Mouse (Mus musculus): ENCODE data around the gene Tctn1.
A peak's percentile ranks its signal among the peaks of the same experiment; 100 is the strongest.

Tctn1 gene

DNA sequence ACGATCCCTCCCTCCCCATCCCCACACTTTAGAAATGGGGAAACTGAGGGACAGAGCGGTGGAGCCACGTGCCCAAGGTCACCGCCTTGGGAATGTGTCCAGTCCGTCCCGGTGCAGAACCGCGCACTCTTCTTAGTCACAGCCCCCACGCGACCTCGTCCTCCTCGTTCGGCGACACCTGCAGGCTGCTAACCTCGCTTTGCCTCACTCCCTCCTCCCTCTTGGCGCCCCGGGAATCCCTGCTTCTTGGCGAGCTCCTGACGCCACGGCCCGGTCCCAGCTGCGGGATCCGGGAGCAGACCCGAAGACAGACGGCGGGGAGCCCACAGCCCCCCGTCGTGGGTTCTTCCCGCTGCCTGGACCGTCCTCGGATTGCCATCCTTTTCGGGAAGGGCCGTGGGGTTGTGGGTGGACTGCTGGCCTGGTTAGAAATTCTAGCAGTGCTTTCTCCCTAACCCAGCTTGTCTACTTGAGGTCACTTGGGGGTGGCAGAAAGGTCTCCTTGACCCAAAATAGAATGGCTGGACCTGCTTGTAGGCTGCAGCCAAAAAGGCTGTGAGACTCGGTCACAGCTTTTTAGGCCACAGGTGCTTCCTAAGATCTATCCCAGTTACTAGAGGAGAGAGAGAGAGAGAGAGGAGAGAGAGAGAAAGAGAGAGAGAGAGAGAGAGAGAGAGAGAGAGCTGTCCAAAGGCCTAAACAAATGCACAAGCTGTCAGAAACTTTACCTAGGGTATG is 20.9 kb upstream of the Tctn1 start:
- peak; percentile 30 to 48 for DNase-seq

DNA sequence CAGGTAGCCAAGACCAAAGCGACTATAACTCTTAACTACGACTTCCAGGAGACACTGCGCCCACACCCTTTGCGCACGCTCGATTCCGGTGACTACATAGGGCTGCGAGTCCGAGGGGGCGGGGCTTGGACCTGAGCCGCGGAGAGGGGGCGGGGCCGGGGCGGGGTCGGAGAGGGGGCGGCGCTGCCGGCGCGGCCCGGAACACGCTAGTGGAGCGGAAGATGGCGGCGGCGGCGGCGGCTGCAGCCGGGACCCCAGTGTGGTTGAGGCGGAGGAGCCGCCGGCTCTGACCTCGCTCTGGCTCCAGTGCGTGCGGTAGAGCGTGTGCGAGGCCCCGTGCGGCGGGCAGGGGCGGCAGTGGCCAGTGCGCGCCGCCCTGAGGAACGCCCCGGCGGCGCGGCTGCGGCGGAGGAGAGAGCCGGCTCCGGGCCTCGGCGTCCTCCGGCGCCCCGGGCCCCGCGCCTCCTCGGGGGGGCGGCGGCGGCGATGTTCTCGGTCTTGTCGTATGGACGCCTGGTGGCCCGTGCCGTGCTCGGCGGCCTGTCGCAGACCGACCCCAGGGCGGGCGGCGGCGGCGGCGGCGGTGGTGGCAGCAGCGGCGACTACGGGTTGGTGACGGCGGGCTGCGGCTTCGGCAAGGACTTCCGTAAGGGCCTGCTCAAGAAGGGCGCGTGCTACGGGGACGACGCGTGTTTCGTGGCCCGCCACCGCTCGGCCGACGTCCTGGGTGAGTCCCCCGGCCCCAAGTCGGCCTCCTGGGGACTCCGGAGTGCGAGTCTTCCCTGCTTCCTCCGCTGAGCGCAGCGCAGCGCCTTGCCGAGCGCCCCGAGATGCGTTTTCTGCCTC is 20.1 kb upstream of the Tctn1 start, which contains the start of gene Pptc7:
Gene Pptc7, plus strand, starts transcription at position 183 of the 846 bp plus-strand sequence.
- DNase-seq: peak; percentile 83 to 89

DNA sequence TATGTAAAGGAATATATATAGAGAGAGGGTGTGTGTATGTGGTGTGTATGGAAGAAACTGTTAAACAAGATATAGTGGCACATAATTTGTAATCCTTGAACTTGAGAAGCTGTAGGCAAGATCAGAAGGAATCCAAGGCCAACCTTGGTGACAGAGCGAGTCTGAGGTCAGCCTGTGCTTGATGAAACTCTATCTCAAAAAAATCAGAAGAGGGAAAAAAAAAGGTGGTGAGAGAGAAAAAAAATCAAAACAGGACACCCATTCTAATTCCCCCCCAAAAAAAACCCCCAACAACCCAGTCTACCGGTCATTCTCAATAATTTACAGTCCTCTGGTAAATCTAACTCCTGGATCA is 19.5 kb upstream of the Tctn1 start:
- no peak for DNase-seq

- DNase-seq: no peak
These were observed 16.7 kb upstream of the Tctn1 start for GRCm38 (mm10) chr5:122280827-122281462.

DNA sequence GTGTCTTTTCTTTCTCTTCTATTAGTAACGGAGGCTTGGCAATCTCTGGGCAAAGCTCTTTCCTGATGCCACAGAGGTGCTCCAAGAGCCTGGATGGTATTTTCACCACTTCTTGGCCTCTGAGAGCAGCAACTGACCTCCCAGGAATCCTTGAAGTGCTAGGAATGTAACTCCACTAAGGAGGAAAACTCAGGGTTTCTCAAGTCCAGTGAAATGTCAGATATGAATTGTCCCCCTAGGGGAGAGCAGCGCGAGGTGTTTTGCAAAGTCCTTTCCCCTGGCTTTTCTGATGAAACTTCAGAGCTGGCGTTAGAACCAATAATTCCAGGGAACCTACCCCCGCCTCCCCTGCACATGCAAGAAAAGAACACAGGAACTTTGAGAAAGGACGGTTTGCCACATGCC is 16.2 kb upstream of the Tctn1 start:
- no peak for DNase-seq

DNA sequence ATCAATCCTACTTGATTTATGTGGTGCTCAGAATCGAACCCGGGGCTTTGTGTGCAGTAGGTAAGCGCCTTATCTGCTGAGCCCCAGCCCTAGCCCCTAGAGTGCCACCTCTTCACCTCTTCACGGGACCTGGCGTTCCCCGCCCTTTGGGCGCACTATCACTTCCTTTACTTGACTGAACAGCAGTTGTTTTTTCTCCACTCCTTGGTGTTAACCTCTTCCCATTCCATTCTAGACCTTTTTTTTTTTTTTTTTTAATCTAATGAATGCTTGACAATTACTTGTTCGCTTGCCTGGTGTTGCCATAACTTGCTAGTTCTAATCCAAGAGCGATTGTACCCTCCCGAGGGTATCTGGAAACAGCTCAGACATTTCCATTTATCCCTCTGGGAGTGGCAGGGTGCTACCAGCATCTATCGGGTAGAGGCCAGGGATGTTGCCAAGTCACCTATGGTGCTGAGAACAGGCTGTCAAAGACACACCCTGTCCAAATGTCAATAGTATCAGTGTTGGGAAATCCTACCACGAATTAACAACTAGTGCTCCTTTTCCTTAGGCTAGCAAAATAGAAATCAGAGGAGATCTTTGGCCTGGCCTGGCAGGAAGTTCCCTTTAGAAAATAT is 15.7 kb upstream of the Tctn1 start:
- DNase-seq: no peak

DNA sequence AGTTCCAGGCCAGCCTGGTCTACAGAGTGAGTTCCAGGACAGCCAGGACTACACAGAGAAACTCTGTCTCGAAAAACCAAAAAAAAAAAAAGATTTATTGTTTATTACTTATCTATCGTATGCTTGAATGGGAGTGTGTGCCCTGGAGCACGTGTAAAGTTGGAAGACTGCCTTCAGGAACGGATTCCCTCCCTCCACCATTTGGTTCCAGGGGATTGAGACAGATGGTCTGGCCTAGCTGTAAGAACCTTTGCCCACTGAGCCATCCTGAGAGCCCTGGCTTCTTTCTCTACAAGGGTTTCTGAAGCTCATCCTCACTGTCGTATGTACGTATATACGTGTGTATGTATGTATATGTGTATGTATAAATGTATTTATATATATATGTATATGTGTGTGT is 14.7 kb upstream of the Tctn1 start:
- DNase-seq: no peak

GRCm38 (mm10) chr5:122274785-122275184 is 10.5 kb upstream of the Tctn1 start:
- peak; percentile 67 to 76 for DNase-seq

DNA sequence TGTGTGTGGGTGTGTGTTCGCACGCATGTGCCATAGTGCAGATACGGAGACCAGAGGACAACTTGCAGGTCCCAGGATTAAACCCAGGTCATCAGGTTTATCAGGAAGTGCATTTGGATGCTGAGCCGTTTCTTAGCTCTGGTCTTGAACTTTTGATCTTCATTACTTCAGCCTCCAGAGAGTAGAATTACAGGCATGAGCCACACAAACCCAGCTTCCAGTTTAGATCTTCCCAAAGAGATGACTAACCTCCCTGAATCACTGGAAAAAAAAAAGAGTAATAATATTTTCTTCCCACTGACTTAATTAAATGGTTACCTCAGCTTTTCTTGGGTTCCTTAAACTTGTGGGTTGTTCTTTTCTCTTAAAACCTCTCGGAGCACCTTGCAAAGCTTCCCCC is 8.6 kb upstream of the Tctn1 start:
- DNase-seq: no peak

GRCm38 (mm10) chr5:122268858-122269604 is 4.8 kb upstream of the Tctn1 start:
- no peak for DNase-seq

GRCm38 (mm10) chr5:122267899-122268298 is 3.6 kb upstream of the Tctn1 start:
- peak; percentile 62 to 83 for DNase-seq

DNA sequence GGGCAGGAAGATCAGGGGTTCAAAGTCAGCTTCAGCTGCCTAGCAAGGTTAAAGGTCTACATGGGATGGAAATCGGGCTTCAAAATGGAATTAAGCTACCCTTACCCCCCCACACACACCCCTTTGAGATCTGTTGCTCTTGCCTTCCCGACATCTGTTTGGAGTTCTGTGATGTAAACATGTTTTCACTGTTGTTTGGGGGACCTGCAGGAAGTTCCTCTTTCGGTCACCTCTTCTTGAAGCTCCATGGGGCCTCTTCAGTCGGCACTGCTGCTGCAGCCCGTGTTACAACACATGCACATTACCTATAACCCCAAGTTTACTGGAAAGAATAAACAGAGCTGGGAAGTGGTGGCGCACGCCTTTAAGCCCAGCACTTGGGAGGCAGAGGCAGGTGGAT is 2.9 kb upstream of the Tctn1 start:
- DNase-seq: no peak

DNA sequence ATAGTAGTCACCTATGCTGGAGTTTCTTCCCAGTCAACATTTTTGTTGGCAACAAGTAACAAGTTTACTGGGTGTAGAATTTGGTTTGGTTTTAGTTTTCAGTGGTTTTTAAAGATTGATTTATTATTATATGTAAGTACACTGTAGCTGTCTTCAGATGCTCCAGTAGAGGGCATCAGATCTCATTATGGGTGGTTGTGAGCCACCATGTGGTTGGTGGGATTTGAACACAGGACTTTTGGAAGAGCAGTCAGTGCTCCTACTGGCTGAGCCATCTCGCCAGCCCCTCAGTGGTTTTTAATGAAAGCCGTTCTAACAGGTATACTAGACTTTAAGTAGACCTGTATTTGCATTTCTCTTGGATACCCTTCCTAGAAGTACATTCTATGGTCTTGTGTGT is 1.7 kb upstream of the Tctn1 start:
- no peak for DNase-seq

GRCm38 (mm10) chr5:122265187-122265586 is 927 bp upstream of the Tctn1 start:
- DNase-seq: no peak

DNA sequence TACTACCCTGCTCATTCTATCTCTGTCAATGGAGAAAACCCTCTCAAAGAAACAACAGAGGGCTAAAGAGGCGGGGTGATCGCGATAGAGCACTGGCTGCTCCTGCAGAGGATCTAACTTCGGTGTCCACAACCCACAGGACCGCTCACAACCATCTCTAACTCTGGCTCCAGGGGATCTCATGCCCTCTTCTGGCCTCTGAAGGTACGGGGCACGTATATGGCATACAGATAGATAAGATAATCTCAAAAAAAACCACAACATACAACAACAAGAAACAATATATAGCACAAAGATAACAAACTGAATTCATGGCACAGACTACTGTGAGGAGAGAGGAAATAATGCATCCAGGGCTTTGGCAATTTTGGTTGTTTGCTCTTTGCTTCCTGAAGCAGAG is 2.2 kb downstream of the Tctn1 start:
- peak in 1 of 2 experiments; percentile 42 for DNase-seq

GRCm38 (mm10) chr5:122258027-122258741 is 6.1 kb downstream of the Tctn1 start:
- no peak for DNase-seq

DNA sequence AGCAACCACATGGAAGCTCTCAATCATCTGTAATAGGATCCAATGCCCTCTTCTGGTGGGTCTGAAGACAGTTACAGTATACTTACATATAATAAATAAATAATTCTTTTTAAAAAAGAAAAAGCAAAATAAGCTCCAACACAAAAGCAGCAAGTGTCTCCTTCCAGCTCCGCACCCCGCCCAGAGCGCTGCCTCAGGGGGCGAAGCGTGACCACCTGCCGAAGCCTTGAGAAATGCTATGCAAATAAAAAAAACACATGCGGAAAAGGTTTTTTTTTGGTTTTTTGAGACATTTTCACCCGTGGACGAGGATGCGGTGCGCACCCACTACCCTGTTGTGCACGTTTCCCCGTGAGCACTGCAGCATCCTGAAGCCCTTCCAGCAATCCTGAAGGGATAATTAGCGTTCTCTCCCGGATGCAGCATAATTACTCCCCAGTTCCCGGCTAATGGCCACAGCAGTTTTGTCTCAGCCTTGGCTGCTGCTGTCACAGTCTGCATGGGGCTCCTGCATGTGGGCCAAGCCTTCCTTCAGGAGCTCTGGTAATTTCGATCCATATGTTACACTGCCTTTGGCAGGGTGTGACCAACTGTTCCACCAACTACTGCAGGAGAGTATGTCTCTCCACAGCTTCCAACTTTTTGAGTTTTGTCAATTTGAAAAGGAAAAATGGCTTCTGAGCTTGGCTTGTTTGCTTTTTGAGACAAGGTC is 12.2 kb downstream of the Tctn1 start:
- no peak for DNase-seq

- DNase-seq: no peak
These were observed 15.0 kb downstream of the Tctn1 start for GRCm38 (mm10) chr5:122249281-122249680.

- no peak for DNase-seq
These were observed 16.3 kb downstream of the Tctn1 start for GRCm38 (mm10) chr5:122247934-122248333.

GRCm38 (mm10) chr5:122247529-122247928 is 16.7 kb downstream of the Tctn1 start:
- DNase-seq: no peak

GRCm38 (mm10) chr5:122246547-122247167 is 17.6 kb downstream of the Tctn1 start:
- DNase-seq: no peak

All from spleen, adult 18-20 months (tissue).